Mouse (Mus musculus) ES-E14 (cell line): ENCODE results near the gene Fcrls. TPM values are rescaled to one million over a fixed set of nuclear protein-coding genes. Genes with fewer than 3 reads are reported as not detected.

Experiments
- DNase-seq: peaks from one replicate; pipeline ENCODE4 v3.0.0-alpha.2; 2013; ENCODE audit warnings: low read depth, low spot score
- H3K27ac ChIP-seq: 2 replicates; pipeline ENCODE4 v1.5.1; 2012; ENCODE audit warnings: low read depth, mild to moderate bottlenecking, low read length, moderate library complexity, mixed read lengths; ENCODE audit not compliant: poor library complexity, insufficient read depth, severe bottlenecking
- H3K36me3 ChIP-seq: 2 replicates; pipeline ENCODE4 v1.6.1; 2012; ENCODE audit warnings: mild to moderate bottlenecking, low read length, moderate library complexity, mixed read lengths; ENCODE audit not compliant: control insufficient read depth, poor library complexity, insufficient read depth, severe bottlenecking
- H3K4me1 ChIP-seq, 2 experiments: fragments of 150-350 bp in 1 of 2; sonication (generic) in 1 of 2; 2 replicates each; pipeline ENCODE4 v1.6.1; 2012; ENCODE audit warnings: low read length in 2 of 2, mild to moderate bottlenecking in 1 of 2, mixed read lengths in 1 of 2; ENCODE audit not compliant: control insufficient read depth in 2 of 2, insufficient read depth in 2 of 2, poor library complexity in 1 of 2
- H3K4me3 ChIP-seq, 2 experiments: fragments of 150-350 bp in 1 of 2; sonication (generic) in 1 of 2; 2 replicates each; pipeline ENCODE4 v1.5.1; 2012; ENCODE audit warnings: low read length in 2 of 2, low read depth in 1 of 2, mild to moderate bottlenecking in 1 of 2, mixed read lengths in 1 of 2; ENCODE audit not compliant: insufficient read depth in 1 of 2, poor library complexity in 1 of 2, severe bottlenecking in 1 of 2
- H3K9ac ChIP-seq: 2 replicates; pipeline ENCODE4 v1.6.1; 2012; ENCODE audit warnings: low read depth, mild to moderate bottlenecking, low read length, mixed read lengths; ENCODE audit not compliant: poor library complexity, insufficient read depth, severe bottlenecking
- H3K9me3 ChIP-seq: fragments of 150-350 bp; sonication (generic); 2 replicates; pipeline ENCODE4 v1.6.1; 2012; ENCODE audit warnings: low read depth, mild to moderate bottlenecking, low read length; ENCODE audit not compliant: control insufficient read depth, insufficient read depth
- CHD2 ChIP-seq: IDR thresholded peaks from 2 replicates; pipeline ENCODE4 v1.6.1; 2014; ENCODE audit warnings: mild to moderate bottlenecking, low read depth, low read length, inconsistent platforms
- HCFC1 ChIP-seq: IDR thresholded peaks from 2 replicates; pipeline ENCODE4 v1.6.1; 2012; ENCODE audit warnings: low read length, inconsistent platforms, borderline replicate concordance; ENCODE audit not compliant: insufficient read depth
- MAFK ChIP-seq: IDR thresholded peaks from 2 replicates; pipeline ENCODE4 v1.6.1; 2014; ENCODE audit warnings: mild to moderate bottlenecking, low read depth, low read length, inconsistent platforms; ENCODE audit not compliant: insufficient read depth
- ZC3H11A ChIP-seq: IDR thresholded peaks from 2 replicates; pipeline ENCODE4 v1.6.1; 2012; ENCODE audit warnings: low read depth, mild to moderate bottlenecking, inconsistent platforms, low read length, borderline replicate concordance
- ZNF384 ChIP-seq: IDR thresholded peaks from 2 replicates; pipeline ENCODE4 v1.6.1; 2012; ENCODE audit warnings: low read depth, low read length, inconsistent platforms
- in situ Hi-C, 2 experiments: fragments of 600-800 bp; cut with MboI; formaldehyde crosslinking; loops; one replicate each; pipeline ENCODE4 v1.15.1; 2025; ENCODE audit warnings: low sequenced_read_pairs in 2 of 2, inconsistent platforms in 1 of 2; ENCODE audit not compliant: unreplicated experiment in 2 of 2
- total RNA-seq: library from RNA; depleted of rRNA; stranded (reverse); fragments of 300-350 nt; gene quantifications from 2 replicates; pipeline ENCODE4 v1.2.3, GENCODE M21; 2012; rRNA removed

Gene Fcrls
- total RNA-seq = not detected in 2 replicates

DNA sequence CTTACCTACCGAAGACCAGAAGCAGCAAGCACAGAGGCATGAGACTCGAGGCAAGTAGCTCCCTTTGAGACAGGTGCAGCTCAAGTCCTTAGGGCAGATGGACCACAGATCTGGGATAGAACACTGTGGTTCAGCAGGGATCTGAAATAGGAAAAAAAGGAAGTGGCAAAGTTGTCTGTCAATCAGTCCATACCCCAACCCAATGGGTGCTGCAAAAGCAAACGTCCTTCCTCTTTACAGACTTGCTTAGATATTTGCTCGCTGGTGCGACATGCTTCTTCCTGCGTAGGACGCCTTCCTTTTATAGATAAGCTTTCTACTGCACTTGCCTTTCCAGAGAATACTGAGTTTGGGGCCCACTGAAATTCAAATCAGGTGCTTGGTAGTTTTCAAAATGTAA is at the start of gene Fcrls:
Gene Fcrls, minus strand, starts transcription at position 303 of the 400 bp plus-strand sequence.
- in situ Hi-C loops = no loop called here
- Histone ChIP-seq H3K4me3 (no peak within 1 kb of the TSS), H3K36me3 (no peaks in the 10 kb centered on the region), H3K9ac (no peak within 1 kb of the TSS), H3K27ac (no peak within 1 kb of the TSS), H3K4me1 (no peaks in the 10 kb centered on the region), H3K9me3 (no peaks in the 10 kb centered on the region)
- no peak for TF ChIP-seq MAFK
- no peak for TF ChIP-seq ZNF384
- TF ChIP-seq ZC3H11A = no peak
- no peak for TF ChIP-seq CHD2
- TF ChIP-seq HCFC1 = no peak
- no peak for DNase-seq

- in situ Hi-C loops = no loop called here
- no peak for DNase-seq
- H3K27ac ChIP-seq = no peak overlapping the region
- H3K36me3 ChIP-seq = no peaks in the 10 kb centered on the region
- H3K4me3 ChIP-seq = no peak overlapping the region
- TF ChIP-seq CHD2 (no peak), HCFC1 (no peak), MAFK (no peak)
- H3K9ac ChIP-seq = no peak overlapping the region
- H3K4me1 ChIP-seq = no peaks in the 10 kb centered on the region
- H3K9me3 ChIP-seq = no peaks in the 10 kb centered on the region
These were observed 46.4 kb upstream of the Fcrls start for GRCm38 (mm10) chr3:87309922-87310321.

- in situ Hi-C loops = no loop called here
- no peak for TF ChIP-seq ZNF384
- no peak for TF ChIP-seq HCFC1
- no peak for TF ChIP-seq CHD2
- TF ChIP-seq ZC3H11A = no peak
- TF ChIP-seq MAFK = no peak
- no peak for DNase-seq
These were observed 36.4 kb upstream of the Fcrls start for GRCm38 (mm10) chr3:87299901-87300300.

DNA sequence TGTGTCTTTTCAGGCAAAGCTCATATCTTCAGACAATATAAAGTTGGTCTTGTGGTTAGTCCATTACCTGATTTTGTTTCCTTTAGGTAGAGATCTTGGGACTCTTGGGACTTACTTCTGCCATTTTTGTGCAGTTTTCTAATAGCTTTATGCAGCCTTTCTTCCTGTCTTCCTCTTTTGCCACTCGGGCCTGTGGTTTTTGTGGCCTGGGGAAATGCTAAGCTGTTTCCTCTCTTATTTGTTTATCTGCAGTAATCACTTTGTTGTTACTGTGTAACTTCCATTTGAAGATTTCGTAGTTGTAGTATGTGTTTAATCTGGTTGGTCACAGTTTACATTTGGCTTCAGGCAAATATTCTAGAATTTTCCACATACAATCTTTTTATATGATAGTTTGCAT is 10.8 kb upstream of the Fcrls start:
- no peak overlapping the region for H3K4me3 ChIP-seq
- in situ Hi-C loops = no loop called here
- H3K36me3 ChIP-seq = no peaks in the 10 kb centered on the region
- H3K9ac ChIP-seq = no peak overlapping the region
- TF ChIP-seq CHD2 = no peak
- TF ChIP-seq MAFK = no peak
- TF ChIP-seq ZC3H11A = no peak
- no peak for TF ChIP-seq ZNF384
- TF ChIP-seq HCFC1 = no peak
- DNase-seq = no peak
- H3K27ac ChIP-seq = no peak overlapping the region
- H3K9me3 ChIP-seq = no peaks in the 10 kb centered on the region
- H3K4me1 ChIP-seq = no peaks in the 10 kb centered on the region

More at GRCm38 (mm10) chr3:87299901-87300300, 36.4 kb upstream of the Fcrls start:
- Histone ChIP-seq H3K4me1 (no peaks in the 10 kb centered on the region), H3K27ac (no peak overlapping the region), H3K36me3 (no peaks in the 10 kb centered on the region), H3K9me3 (no peaks in the 10 kb centered on the region), H3K4me3 (no peak overlapping the region), H3K9ac (no peak overlapping the region)

DNA sequence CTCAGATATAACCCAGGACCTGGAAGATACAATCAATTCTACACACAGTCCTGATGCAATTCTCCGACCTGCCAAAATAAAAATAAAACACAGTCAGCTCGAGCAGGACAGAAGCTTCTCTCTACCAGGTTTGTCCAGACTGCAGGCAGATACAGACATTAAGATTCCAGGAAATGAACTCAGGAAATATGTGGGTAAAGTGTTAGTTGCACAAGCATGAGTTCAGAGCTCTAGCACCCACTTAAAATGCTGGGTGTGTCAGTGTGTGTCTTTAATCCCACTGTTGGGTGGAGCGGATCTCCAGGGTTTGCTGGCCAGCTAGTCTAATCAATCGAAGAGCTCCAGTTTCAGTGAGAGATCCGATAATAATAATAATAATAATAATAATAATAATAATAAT is 3.0 kb upstream of the Fcrls start:
- DNase-seq = no peak
- H3K9me3 ChIP-seq = no peaks in the 10 kb centered on the region
- no peaks in the 10 kb centered on the region for H3K4me1 ChIP-seq
- H3K36me3 ChIP-seq = no peaks in the 10 kb centered on the region
- H3K9ac ChIP-seq = no peak overlapping the region
- no peak overlapping the region for H3K4me3 ChIP-seq
- in situ Hi-C loops = no loop called here
- TF ChIP-seq CHD2 (no peak), ZC3H11A (no peak), HCFC1 (no peak), ZNF384 (no peak), MAFK (no peak)
- H3K27ac ChIP-seq = no peak overlapping the region
